Mouse (Mus musculus) liver, embryonic 14.5 days (tissue): ENCODE measurements at regions not wholly inside any gene's neighbourhood (a gene's known extent, or its start where the extent isn't known, plus 50 kb on each side); places are given as distances from the start of the nearest gene placed in this dataset.

Experiments
- ATAC-seq: fragments of 200-750 bp; cut with Nextera tagmentation; 2 replicates; pipeline ENCODE4 v1.8.0; 2017; ENCODE audit warnings: moderate number of reproducible peaks, mild to moderate bottlenecking, moderate library complexity; ENCODE audit not compliant: insufficient read depth
- DNase-seq, 3 experiments: peaks; one replicate each; pipeline ENCODE4 v3.0.0-alpha.2; 2012 to 2013; ENCODE audit warnings: low read depth in 3 of 3, low spot score in 3 of 3
- H3K27ac ChIP-seq: fragments of 300-500 bp; sonication (generic); 2 replicates; pipeline ENCODE4 v1.5.1; 2014; ENCODE audit warnings: moderate library complexity, mild to moderate bottlenecking, control low read depth, inconsistent platforms
- H3K27me3 ChIP-seq: fragments of 300-500 bp; sonication (generic); 2 replicates; pipeline ENCODE4 v1.6.1; 2014; ENCODE audit warnings: mild to moderate bottlenecking, low read length, moderate library complexity; ENCODE audit not compliant: control insufficient read depth, insufficient read depth
- H3K36me3 ChIP-seq: fragments of 300-500 bp; sonication (generic); replicated peaks from 2 replicates; pipeline ENCODE4 v1.6.1; 2014; ENCODE audit warnings: low read depth; ENCODE audit not compliant: control insufficient read depth, insufficient read depth
- H3K4me1 ChIP-seq, 2 experiments: fragments of 200-500 bp in 1 of 2; fragments of 300-500 bp in 1 of 2; sonication (generic) in 1 of 2; replicated peaks; 2 replicates each; pipeline ENCODE4 v1.6.1; 2012 to 2014; ENCODE audit warnings: antibody characterized with exemption in 1 of 2, inconsistent platforms in 1 of 2, low read length in 1 of 2; ENCODE audit not compliant: control insufficient read depth in 2 of 2, insufficient read depth in 2 of 2
- H3K4me2 ChIP-seq: fragments of 300-500 bp; sonication (generic); 2 replicates; pipeline ENCODE4 v1.6.1; 2014; ENCODE audit warnings: low read depth, mild to moderate bottlenecking, control low read depth, moderate library complexity
- H3K4me3 ChIP-seq, 2 experiments: fragments of 200-500 bp in 1 of 2; fragments of 300-500 bp in 1 of 2; sonication (generic) in 1 of 2; 2 replicates each; pipeline ENCODE4 v1.5.1; 2012 to 2014; ENCODE audit warnings: low read depth in 2 of 2, low read length in 2 of 2, mild to moderate bottlenecking in 2 of 2, control low read depth in 1 of 2, inconsistent platforms in 1 of 2, moderate library complexity in 1 of 2; ENCODE audit not compliant: insufficient read depth in 1 of 2
- H3K9ac ChIP-seq: fragments of 300-500 bp; sonication (generic); replicated peaks from 2 replicates; pipeline ENCODE4 v1.6.1; 2014; ENCODE audit warnings: mild to moderate bottlenecking, control low read depth, moderate library complexity
- H3K9me3 ChIP-seq: fragments of 300-500 bp; sonication (generic); 2 replicates; pipeline ENCODE4 v1.6.1; 2016; ENCODE audit warnings: low read length, mixed read lengths; ENCODE audit not compliant: control insufficient read depth
- CTCF ChIP-seq: IDR thresholded peaks from 2 replicates; pipeline ENCODE4 v1.5.1; 2016; ENCODE audit warnings: antibody characterized with exemption, low read depth, control low read depth
- EP300 ChIP-seq: IDR thresholded peaks from 2 replicates; pipeline ENCODE4 v1.6.1; 2016; ENCODE audit warnings: antibody characterized with exemption, low read depth
- WGBS: fragments of 180-500 bp; shearing (Covaris S2); extraction: QIAGEN DNeasy Blood & Tissue Kit; methylation state at CpG from one replicate; pipeline ENCODE4 v1.1.7; 2014; ENCODE audit not compliant: insufficient replicate concordance; 5-methylcytosine and 5-hydroxymethylcytosine counted together

DNA sequence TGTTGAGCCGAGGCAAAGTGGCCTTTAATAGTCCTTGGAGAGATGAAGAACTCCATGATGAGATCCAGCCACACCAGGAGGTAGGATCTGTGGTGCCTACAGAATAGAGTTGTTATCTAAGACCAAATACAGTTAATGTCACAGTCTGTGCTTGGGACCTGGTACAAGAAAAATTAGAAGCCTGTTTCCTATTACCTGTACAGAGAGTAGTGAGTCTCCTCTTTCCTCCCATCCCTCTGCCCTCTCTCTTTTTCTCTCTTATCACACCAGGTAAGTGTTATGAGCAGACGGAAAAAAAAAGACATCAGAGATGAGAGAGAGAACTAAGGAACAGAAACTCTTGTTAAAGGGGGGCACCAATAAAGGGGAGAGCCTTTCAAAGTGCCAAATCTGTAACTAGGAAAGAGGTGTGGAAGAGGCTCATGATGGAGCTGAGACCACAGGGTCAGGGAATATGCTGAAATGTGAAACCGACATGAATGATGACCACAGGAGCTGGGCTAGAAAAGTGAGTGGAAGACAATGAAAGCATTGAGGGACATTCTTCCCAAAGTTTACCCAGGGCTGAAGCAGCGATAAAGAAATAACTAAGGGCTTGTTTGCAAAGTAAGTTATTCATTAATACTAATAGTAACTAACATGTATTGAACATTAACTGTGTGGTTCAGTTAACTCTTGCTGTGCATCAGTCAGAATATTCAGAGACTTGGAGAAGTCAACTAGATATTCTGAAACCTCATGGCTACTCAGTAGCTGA lies 440.9 kb downstream of the Tns1 start:
- DNase-seq (no peak), ATAC-seq (no peak)
- no peak overlapping the region for H3K27ac ChIP-seq
- H3K27me3 ChIP-seq: no peaks in the 10 kb centered on the region
- no peak overlapping the region for H3K9ac ChIP-seq
- no peak overlapping the region for H3K4me2 ChIP-seq
- no peaks in the 10 kb centered on the region for H3K9me3 ChIP-seq
- H3K4me3 ChIP-seq: no peak overlapping the region
- no peaks in the 10 kb centered on the region for H3K36me3 ChIP-seq
- peaks cover 0 to 2% of the 10 kb centered on the region in 2 experiments; a peak in 2 of 4 replicates for H3K4me1 ChIP-seq
- 53% methylated on average over 4 of the region's 4 CpGs for WGBS
- TF ChIP-seq EP300 (no peak), CTCF (no peak)

DNA sequence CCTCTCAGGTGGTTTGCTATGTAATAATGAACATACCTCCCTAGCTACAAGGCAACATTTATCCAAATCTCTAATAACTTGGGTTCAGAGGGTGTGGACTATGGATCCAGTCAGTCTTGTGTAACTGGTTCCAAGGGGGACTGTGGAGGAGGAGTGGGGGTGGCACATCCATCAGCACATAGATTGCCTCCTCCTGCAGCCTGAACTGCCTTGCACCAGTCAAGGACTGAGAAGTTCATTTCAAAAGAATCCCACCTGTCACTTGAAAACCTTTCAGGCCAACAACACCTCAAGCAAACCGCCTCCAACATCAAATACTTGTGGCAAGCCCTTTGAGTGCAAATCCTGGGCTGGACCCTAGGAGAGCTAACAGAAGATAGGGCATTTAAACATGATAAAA lies 442.6 kb downstream of the Tns1 start:
- H3K36me3 ChIP-seq: no peaks in the 10 kb centered on the region
- 21% methylated on average over 1 of the region's 1 CpGs for WGBS
- no peaks in the 10 kb centered on the region for H3K27me3 ChIP-seq
- no peak for DNase-seq
- H3K4me2 ChIP-seq: no peak overlapping the region
- no peak overlapping the region for H3K27ac ChIP-seq
- ATAC-seq: no peak
- H3K4me3 ChIP-seq: no peak overlapping the region
- H3K4me1 ChIP-seq: peaks cover 0 to 2% of the 10 kb centered on the region in 2 experiments; a peak in 2 of 4 replicates
- no peaks in the 10 kb centered on the region for H3K9me3 ChIP-seq
- H3K9ac ChIP-seq: no peak overlapping the region
- TF ChIP-seq EP300 (no peak), CTCF (no peak)

GRCm38 (mm10) chr1:73680829-73681228 lies 443.4 kb downstream of the Tns1 start:
- no peak for ATAC-seq
- no peak for TF ChIP-seq EP300
- no peak for TF ChIP-seq CTCF
- Histone ChIP-seq H3K9ac (no peak overlapping the region), H3K27me3 (no peaks in the 10 kb centered on the region), H3K36me3 (no peaks in the 10 kb centered on the region), H3K4me1 (peaks cover 0 to 2% of the 10 kb centered on the region in 2 experiments; a peak in 2 of 4 replicates), H3K4me3 (no peak overlapping the region), H3K9me3 (no peaks in the 10 kb centered on the region), H3K4me2 (no peak overlapping the region), H3K27ac (no peak overlapping the region)
- DNase-seq: no peak
- 43% methylated on average over 3 of the region's 3 CpGs for WGBS

DNA sequence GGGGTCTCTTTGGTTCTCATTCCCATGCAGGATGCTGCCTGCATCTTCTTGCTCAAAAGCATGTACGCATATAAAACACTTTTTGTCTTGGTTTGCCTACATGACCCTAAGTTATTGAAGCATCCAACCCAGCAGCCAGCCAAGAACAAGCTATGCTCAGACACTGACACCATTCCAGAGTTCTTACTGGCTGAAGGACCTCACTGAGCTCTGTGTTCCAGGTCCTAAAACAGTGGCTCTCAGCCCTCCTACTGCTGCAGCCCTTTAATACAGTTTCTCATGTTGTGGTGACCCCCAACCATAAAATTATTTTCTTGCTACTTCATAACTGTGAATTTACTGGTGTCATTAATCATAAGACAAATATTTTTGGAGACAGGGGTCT lies 450.4 kb downstream of the Tns1 start:
- DNase-seq: no peak
- 50% methylated on average over 1 of the region's 1 CpGs for WGBS
- H3K9me3 ChIP-seq: no peaks in the 10 kb centered on the region
- H3K27me3 ChIP-seq: no peaks in the 10 kb centered on the region
- TF ChIP-seq CTCF: no peak
- TF ChIP-seq EP300: no peak
- no peak overlapping the region for H3K27ac ChIP-seq
- no peak for ATAC-seq
- no peak overlapping the region for H3K4me3 ChIP-seq
- H3K36me3 ChIP-seq: no peaks in the 10 kb centered on the region
- H3K4me2 ChIP-seq: no peak overlapping the region
- H3K4me1 ChIP-seq: no peaks in the 10 kb centered on the region
- H3K9ac ChIP-seq: no peak overlapping the region

GRCm38 (mm10) chr1:73673191-73673850 lies 450.9 kb downstream of the Tns1 start:
- Histone ChIP-seq H3K4me1 (no peaks in the 10 kb centered on the region), H3K4me2 (no peak overlapping the region), H3K9ac (no peak overlapping the region), H3K36me3 (no peaks in the 10 kb centered on the region), H3K27ac (no peak overlapping the region), H3K4me3 (no peak overlapping the region), H3K27me3 (no peaks in the 10 kb centered on the region), H3K9me3 (no peaks in the 10 kb centered on the region)
- 32% methylated on average over 4 of the region's 4 CpGs for WGBS
- no peak for TF ChIP-seq EP300
- no peak for TF ChIP-seq CTCF
- ATAC-seq (no peak), DNase-seq (no peak)
